Mouse (Mus musculus) kidney, embryonic 15.5 days (tissue): Measurements from ENCODE around the gene Fem1a. TPM values are rescaled to one million over a fixed set of nuclear protein-coding genes. Genes with fewer than 3 reads are reported as not detected.
"Not testable (repeated sequence)": the region's sequence is repeated elsewhere in the genome, so short reads cannot be mapped to it uniquely, and the experiment has no call there.

Experiments used
- ATAC-seq: fragments of 200-750 bp; cut with Nextera tagmentation; replicated peaks from 2 replicates; pipeline ENCODE4 v1.8.0; 2017; ENCODE audit warnings: moderate TSS enrichment; ENCODE audit not compliant: low FRiP score
- H3K27ac ChIP-seq: fragments of 300-500 bp; sonication (generic); 2 replicates; pipeline ENCODE4 v1.5.1; 2015; ENCODE audit warnings: mild to moderate bottlenecking, inconsistent platforms
- H3K27me3 ChIP-seq: fragments of 300-500 bp; sonication (generic); 2 replicates; pipeline ENCODE4 v1.6.1; 2015; ENCODE audit warnings: inconsistent platforms
- H3K36me3 ChIP-seq: fragments of 300-500 bp; sonication (generic); 2 replicates; pipeline ENCODE4 v1.6.1; 2015; ENCODE audit warnings: inconsistent platforms
- H3K4me1 ChIP-seq: fragments of 300-500 bp; sonication (generic); 2 replicates; pipeline ENCODE4 v1.6.1; 2015; ENCODE audit warnings: inconsistent platforms
- H3K4me2 ChIP-seq: fragments of 300-500 bp; sonication (generic); 2 replicates; pipeline ENCODE4 v1.6.1; 2015; ENCODE audit warnings: moderate library complexity, mild to moderate bottlenecking, inconsistent platforms
- H3K4me3 ChIP-seq: fragments of 300-500 bp; sonication (generic); replicated peaks from 2 replicates; pipeline ENCODE4 v1.5.1; 2015; ENCODE audit warnings: mild to moderate bottlenecking, inconsistent platforms
- H3K9ac ChIP-seq: fragments of 300-500 bp; sonication (generic); 2 replicates; pipeline ENCODE4 v1.6.1; 2015; ENCODE audit warnings: mild to moderate bottlenecking, inconsistent platforms
- H3K9me3 ChIP-seq: fragments of 300-500 bp; sonication (generic); replicated peaks from 2 replicates; pipeline ENCODE4 v1.6.1; 2016; ENCODE audit warnings: inconsistent platforms
- WGBS: fragments of 180-500 bp; shearing (Covaris S2); methylation state at CpG from one replicate; pipeline ENCODE4 v1.1.7; 2015; ENCODE audit warnings: mixed read lengths; 5-methylcytosine and 5-hydroxymethylcytosine counted together
- polyA plus RNA-seq: library from polyadenylated mRNA; unstranded; fragments of >200 nt; fragmentation: Nextera tagmentation; extraction: Ambion mirVana; gene quantifications from 2 replicates; pipeline ENCODE4 v1.2.1, GENCODE M21; 2015

Fem1a gene
- polyA plus RNA-seq, 1 experiment from 2014 or later, result 13.1 TPM

- Histone ChIP-seq H3K9me3 (no peaks in the 10 kb centered on the region), H3K4me2 (peak overlapping the region; percentile 93), H3K9ac (peak overlapping the region; percentile 67), H3K27ac (peak overlapping the region; percentile 85), H3K27me3 (no peaks in the 10 kb centered on the region), H3K36me3 (peaks cover 44% of the 10 kb centered on the region), H3K4me1 (peaks cover 53% of the 10 kb centered on the region), H3K4me3 (peak overlapping the region; percentile 71)
- WGBS, result 7% methylated on average over 58 of the region's 58 CpGs
- peak; percentile 1; the same call in 1 of the 2 replicates for ATAC-seq
These were observed 728 bp downstream of the Fem1a start for GRCm38 (mm10) chr17:56257181-56257894.

- Histone ChIP-seq H3K36me3 (peaks cover 53% of the 10 kb centered on the region), H3K4me3 (peak overlapping the region; percentile 71; the same call in 1 of the 2 replicates), H3K4me1 (peaks cover 53% of the 10 kb centered on the region), H3K4me2 (peak overlapping the region; percentile 93; the same call in 1 of the 2 replicates)
- H3K27me3 ChIP-seq, ATAC-seq, H3K9me3 ChIP-seq, H3K9ac ChIP-seq, H3K27ac ChIP-seq: not testable (repeated sequence)
- 89% methylated on average over 19 of the region's 19 CpGs for WGBS
These were observed 1.7 kb downstream of the Fem1a start for GRCm38 (mm10) chr17:56258269-56258668.

GRCm38 (mm10) chr17:56258812-56259211, 2.2 kb downstream of the Fem1a start:
- not testable (repeated sequence) for ATAC-seq, H3K27me3 ChIP-seq, H3K9ac ChIP-seq, H3K9me3 ChIP-seq, H3K27ac ChIP-seq
- H3K4me3 ChIP-seq, result peak overlapping the region; percentile 1; the same call in 1 of the 2 replicates
- 50% methylated on average over 2 of the region's 2 CpGs for whole genome bisulfite sequencing
- peak overlapping the region; percentile 93; the same call in 1 of the 2 replicates for H3K4me2 ChIP-seq
- H3K4me1 ChIP-seq, result peaks cover 53% of the 10 kb centered on the region
- peaks cover 54% of the 10 kb centered on the region for H3K36me3 ChIP-seq

GRCm38 (mm10) chr17:56259301-56260037, 2.9 kb downstream of the Fem1a start:
- peak overlapping the region; percentile 93; the same call in 1 of the 2 replicates for H3K4me2 ChIP-seq
- H3K36me3 ChIP-seq, result peaks cover 54% of the 10 kb centered on the region
- 87% methylated on average over 10 of the region's 10 CpGs for WGBS
- 0 out of 2 replicates have a peak overlapping the region, but pooled peaks have one; percentile 17 for H3K9ac ChIP-seq
- H3K4me1 ChIP-seq, result peaks cover 53% of the 10 kb centered on the region
- H3K4me3 ChIP-seq, result peak overlapping the region; percentile 1
- H3K9me3 ChIP-seq, result no peaks in the 10 kb centered on the region
- H3K27ac ChIP-seq, result no peak overlapping the region
- ATAC-seq, result no peak
- H3K27me3 ChIP-seq, result no peaks in the 10 kb centered on the region

- H3K27me3 ChIP-seq, result no peaks in the 10 kb centered on the region
- WGBS, result 75% methylated on average over 3 of the region's 3 CpGs
These were observed 4.6 kb downstream of the Fem1a start for GRCm38 (mm10) chr17:56261166-56261565.

GRCm38 (mm10) chr17:56262645-56263094, 6.1 kb downstream of the Fem1a start:
- no peaks in the 10 kb centered on the region for H3K27me3 ChIP-seq
- no peak overlapping the region for H3K4me3 ChIP-seq
- no peak overlapping the region for H3K27ac ChIP-seq
- no peak overlapping the region for H3K9ac ChIP-seq
- H3K4me1 ChIP-seq, result peaks cover 41% of the 10 kb centered on the region
- no peak overlapping the region for H3K4me2 ChIP-seq
- no peaks in the 10 kb centered on the region for H3K9me3 ChIP-seq
- ATAC-seq, result no peak
- H3K36me3 ChIP-seq, result peaks cover 54% of the 10 kb centered on the region
- 80% methylated on average over 3 of the region's 3 CpGs for WGBS

More at GRCm38 (mm10) chr17:56261166-56261565, 4.6 kb downstream of the Fem1a start:
- H3K4me3 ChIP-seq, result no peak overlapping the region
- H3K4me2 ChIP-seq, result no peak overlapping the region
- H3K36me3 ChIP-seq, result peaks cover 54% of the 10 kb centered on the region
- no peak for ATAC-seq
- H3K27ac ChIP-seq, result no peak overlapping the region
- H3K9me3 ChIP-seq, result no peaks in the 10 kb centered on the region
- H3K9ac ChIP-seq, result no peak overlapping the region
- peaks cover 46% of the 10 kb centered on the region for H3K4me1 ChIP-seq

GRCm38 (mm10) chr17:56264020-56264419, 7.4 kb downstream of the Fem1a start:
- ATAC-seq, result peak; percentile 75
- WGBS, result 24% methylated on average over 8 of the region's 8 CpGs
- peaks cover 42% of the 10 kb centered on the region for H3K36me3 ChIP-seq

GRCm38 (mm10) chr17:56265011-56265410, 8.4 kb downstream of the Fem1a start:
- Histone ChIP-seq H3K9me3 (no peaks in the 10 kb centered on the region), H3K4me2 (no peak overlapping the region), H3K27me3 (no peaks in the 10 kb centered on the region), H3K4me1 (peaks cover 26% of the 10 kb centered on the region), H3K27ac (no peak overlapping the region), H3K4me3 (no peak overlapping the region), H3K9ac (no peak overlapping the region), H3K36me3 (peaks cover 32% of the 10 kb centered on the region)
- no peak for ATAC-seq
- 89% methylated on average over 4 of the region's 4 CpGs for WGBS

More at GRCm38 (mm10) chr17:56264020-56264419, 7.4 kb downstream of the Fem1a start:
- Histone ChIP-seq H3K4me3 (no peak overlapping the region), H3K27ac (no peak overlapping the region), H3K27me3 (no peaks in the 10 kb centered on the region), H3K9ac (no peak overlapping the region), H3K4me1 (peaks cover 29% of the 10 kb centered on the region), H3K4me2 (no peak overlapping the region), H3K9me3 (no peaks in the 10 kb centered on the region)

- peaks cover 31% of the 10 kb centered on the region for H3K36me3 ChIP-seq
- no peaks in the 10 kb centered on the region for H3K9me3 ChIP-seq
- WGBS, result 68% methylated on average over 3 of the region's 3 CpGs
- no peak overlapping the region for H3K27ac ChIP-seq
- H3K4me2 ChIP-seq, result no peak overlapping the region
- H3K4me1 ChIP-seq, result peaks cover 18% of the 10 kb centered on the region
- no peak overlapping the region for H3K9ac ChIP-seq
- ATAC-seq, result no peak
- H3K27me3 ChIP-seq, result no peaks in the 10 kb centered on the region
- H3K4me3 ChIP-seq, result no peak overlapping the region
These were observed 9.3 kb downstream of the Fem1a start for GRCm38 (mm10) chr17:56265869-56266268.

GRCm38 (mm10) chr17:56266271-56266670, 9.7 kb downstream of the Fem1a start:
- Histone ChIP-seq H3K27me3 (no peaks in the 10 kb centered on the region), H3K27ac (no peak overlapping the region), H3K9me3 (no peaks in the 10 kb centered on the region), H3K4me2 (no peak overlapping the region), H3K4me3 (no peak overlapping the region), H3K36me3 (peaks cover 31% of the 10 kb centered on the region), H3K9ac (no peak overlapping the region), H3K4me1 (peaks cover 14% of the 10 kb centered on the region)
- 37% methylated on average over 3 of the region's 3 CpGs for WGBS
- no peak for ATAC-seq

- 18% methylated on average over 12 of the region's 12 CpGs for WGBS
- H3K9ac ChIP-seq, result peak overlapping the region; percentile 35
These were observed 12.6 kb downstream of the Fem1a start for GRCm38 (mm10) chr17:56269153-56269630.

GRCm38 (mm10) chr17:56269741-56270140, 13.1 kb downstream of the Fem1a start:
- peak; percentile 14 for ATAC-seq
- peaks cover 23% of the 10 kb centered on the region for H3K4me1 ChIP-seq
- H3K27ac ChIP-seq, result peak overlapping the region; percentile 88
- H3K36me3 ChIP-seq, result peaks cover 20% of the 10 kb centered on the region
- peak overlapping the region; percentile 24 for H3K9ac ChIP-seq
- H3K27me3 ChIP-seq, result no peaks in the 10 kb centered on the region
- WGBS, result 77% methylated on average over 3 of the region's 3 CpGs
- peak overlapping the region; percentile 42 for H3K4me3 ChIP-seq
- peak overlapping the region; percentile 69 for H3K4me2 ChIP-seq
- H3K9me3 ChIP-seq, result no peaks in the 10 kb centered on the region

More at GRCm38 (mm10) chr17:56269153-56269630, 12.6 kb downstream of the Fem1a start:
- Histone ChIP-seq H3K27ac (peak overlapping the region; percentile 88), H3K4me1 (peaks cover 23% of the 10 kb centered on the region), H3K4me2 (peak overlapping the region; percentile 69), H3K27me3 (no peaks in the 10 kb centered on the region), H3K4me3 (peak overlapping the region; percentile 42), H3K9me3 (no peaks in the 10 kb centered on the region), H3K36me3 (peaks cover 20% of the 10 kb centered on the region)
- peak; percentile 78 for ATAC-seq
